ENCODE assay signal across 9 mouse cellular contexts in the genomic region with DNA sequence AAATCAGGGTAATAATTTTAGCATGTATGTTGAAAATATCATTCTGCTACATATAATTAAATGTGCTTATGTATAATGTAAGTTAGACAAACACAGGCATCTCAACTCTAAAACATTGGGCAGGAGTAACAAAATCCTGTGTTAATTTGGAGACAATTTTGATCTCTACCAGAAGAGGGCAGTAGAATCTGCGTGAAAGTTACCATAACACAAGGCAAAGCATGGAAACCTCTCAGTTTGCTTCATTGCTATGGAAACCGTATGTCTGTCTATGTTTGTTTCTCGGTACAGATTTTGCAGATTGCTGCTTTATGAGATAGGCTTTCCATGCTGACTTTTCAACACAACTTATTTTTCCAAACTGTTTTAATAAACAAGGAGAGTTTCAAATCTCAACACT.
DNase-seq lines count a peak whose midpoint lies in the region; ATAC-seq and TF ChIP-seq lines count a peak whose summit lies in the region.
"Had no signal": no experiment of that assay in that cellular context is flagged by ENCODE, and none has a peak within 500 bp of the region (broad histone marks: within the 10 kb centered on the region; RNA-seq: fewer than 3 reads in every experiment).

No protein-coding gene starts in this region.

- WGBS in forebrain, embryonic 11.5 days: 27% methylated on average over 3 of the region's 3 CpGs
- 37% methylated on average over 3 of the region's 3 CpGs for WGBS in forebrain, embryonic 10.5 days
- WGBS in lung, adult 2 months: 2% methylated on average over 3 of the region's 3 CpGs

- no peaks in the 10 kb centered on the region for H3K4me1 ChIP-seq in forebrain, embryonic 11.5 days (replicated peaks; ENCODE audit: control insufficient read depth, insufficient read depth, low read length)
- H3K4me1 ChIP-seq in forebrain, embryonic 10.5 days: no peaks in the 10 kb centered on the region
- H3K4me1 ChIP-seq in lung, adult 2 months (ENCODE audit: control insufficient read depth, insufficient read depth, low read length): no peaks in the 10 kb centered on the region

- no peaks in the 10 kb centered on the region for H3K36me3 ChIP-seq in forebrain, embryonic 11.5 days (ENCODE audit: control insufficient read depth, insufficient read depth, low read length)
- H3K36me3 ChIP-seq in forebrain, embryonic 10.5 days (replicated peaks): no peaks in the 10 kb centered on the region
- H3K36me3 ChIP-seq: limb, embryonic 13.5 days had no signal

- no peak for DNase-seq in forebrain, embryonic 11.5 days (ENCODE audit: low spot score)
- DNase-seq in forebrain, embryonic 10.5 days (ENCODE audit: extremely low spot score, low spot score): no peak
- no peak for DNase-seq in lung, adult 2 months
- DNase-seq in lung, adult 18-20 months: no peak
- DNase-seq in embryo, embryonic 10.5 days (ENCODE audit: low spot score): peak; percentile 86
- DNase-seq in right cerebral cortex, postnatal 36 days (ENCODE audit: low spot score in 2 of 2): no peak
- DNase-seq in urinary bladder, postnatal 4 days (ENCODE audit: low spot score in 2 of 2): no peak

- H3K4me2 ChIP-seq in forebrain, embryonic 11.5 days (ENCODE audit: low read depth, low read length, severe bottlenecking): no peak overlapping the region
- H3K4me2 ChIP-seq: limb, embryonic 13.5 days had no signal

- no peak overlapping the region for H3K27ac ChIP-seq in forebrain, embryonic 11.5 days (ENCODE audit: low read depth, low read length)
- no peak overlapping the region for H3K27ac ChIP-seq in forebrain, embryonic 10.5 days
- H3K27ac ChIP-seq: limb, embryonic 13.5 days had no signal

- 0 out of 2 replicates have a peak, but pooled peaks have one; percentile 25 for TF ChIP-seq CTCF in lung, adult 2 months (IDR thresholded peaks at IDR 0.05; ENCODE audit: insufficient read depth, low read length)

- no peaks in the 10 kb centered on the region for H3K9me3 ChIP-seq in forebrain, embryonic 11.5 days (ENCODE audit: control insufficient read depth, low read length)
- no peaks in the 10 kb centered on the region for H3K9me3 ChIP-seq in forebrain, embryonic 10.5 days
- H3K9me3 ChIP-seq: limb, embryonic 13.5 days had no signal

- H3K9ac ChIP-seq in forebrain, embryonic 11.5 days (ENCODE audit: low read length): no peak overlapping the region
- H3K9ac ChIP-seq: limb, embryonic 13.5 days had no signal

- TF ChIP-seq POLR2A in lung, adult 2 months (IDR thresholded peaks at IDR 0.05; ENCODE audit: borderline replicate concordance, extremely low read depth, low read depth, low read length): no peak

- ATAC-seq in forebrain, embryonic 11.5 days (replicated peaks; ENCODE audit: low FRiP score): peak; percentile 71
- peak; percentile 82 for ATAC-seq in megakaryocyte progenitor cell, adult 5-6 weeks (replicated peaks; ENCODE audit: poor library complexity)

- no peaks in the 10 kb centered on the region for H3K27me3 ChIP-seq in forebrain, embryonic 11.5 days (ENCODE audit: control insufficient read depth, insufficient read depth, low read length)
- H3K27me3 ChIP-seq in forebrain, embryonic 10.5 days (ENCODE audit: poor library complexity, severe bottlenecking): no peaks in the 10 kb centered on the region
- H3K27me3 ChIP-seq: limb, embryonic 13.5 days had no signal

- H3K4me3 ChIP-seq in forebrain, embryonic 11.5 days (ENCODE audit: low read depth, low read length): no peak overlapping the region
- no peak overlapping the region for H3K4me3 ChIP-seq in forebrain, embryonic 10.5 days
- H3K4me3 ChIP-seq in lung, adult 2 months (replicated peaks; ENCODE audit: extremely low read depth, low read depth, low read length): no peak overlapping the region
- H3K4me3 ChIP-seq: limb, embryonic 13.5 days had no signal
